In the genomic region with DNA sequence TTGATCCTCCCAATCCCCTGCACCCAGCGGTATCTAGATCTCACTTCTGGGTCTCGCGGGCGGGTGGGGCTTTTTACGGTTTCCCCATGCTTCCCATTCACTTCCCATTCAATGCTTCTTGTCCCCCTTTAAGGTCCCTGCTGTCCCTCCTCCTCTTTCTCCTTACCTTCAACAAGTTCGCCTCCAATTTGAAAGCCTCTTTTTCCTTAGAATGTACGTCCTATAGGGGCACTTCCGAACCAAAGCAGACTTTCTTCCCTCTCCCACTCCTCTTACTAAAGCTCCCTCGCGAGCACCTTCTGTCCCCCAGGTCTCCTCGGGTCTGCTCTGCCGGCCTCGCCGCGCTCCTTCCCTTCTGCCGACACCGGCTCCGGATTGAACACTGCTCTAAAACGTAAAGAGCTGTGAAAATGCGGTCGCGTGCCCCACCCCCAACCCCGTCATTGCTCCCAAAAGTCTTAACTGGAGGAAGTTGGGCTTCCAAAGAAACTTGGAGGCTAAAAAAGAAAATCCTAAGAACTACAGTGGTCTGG, we compare ENCODE assay signal across 9 mouse cellular contexts. TPM values are rescaled to one million over a fixed set of nuclear protein-coding genes. Genes with fewer than 3 reads are reported as not detected.
A peak's percentile ranks its signal among the peaks of the same experiment; 100 is the strongest.
DNase-seq lines count a peak whose midpoint lies in the region; ATAC-seq and TF ChIP-seq lines count a peak whose summit lies in the region.
"Had no signal": no experiment of that assay in that cellular context is flagged by ENCODE, and none has a peak within 500 bp of the region (broad histone marks: within the 10 kb centered on the region; RNA-seq: fewer than 3 reads in every experiment).

A gene (minus strand): TSS at position 384 of the 533 bp plus-strand sequence.

- H3K9ac ChIP-seq in heart, embryonic 16.5 days (ENCODE audit: low read length): no peak within 1 kb of the TSS
- H3K9ac ChIP-seq in hindbrain, embryonic 12.5 days: no peak within 1 kb of the TSS
- no peak within 1 kb of the TSS for H3K9ac ChIP-seq in midbrain, embryonic 12.5 days (replicated peaks)

- TF ChIP-seq CTCF in cerebellum, adult 2 months (IDR thresholded peaks at IDR 0.05; ENCODE audit: borderline replicate concordance, insufficient read depth, low read depth, low read length): no peak

- no peaks in the 10 kb centered on the region for H3K9me3 ChIP-seq in heart, embryonic 16.5 days (replicated peaks; ENCODE audit: control insufficient read depth, low read length)
- no peaks in the 10 kb centered on the region for H3K9me3 ChIP-seq in hindbrain, embryonic 12.5 days (replicated peaks)
- H3K9me3 ChIP-seq in midbrain, embryonic 12.5 days: no peaks in the 10 kb centered on the region

- no peak for TF ChIP-seq POLR2A in cerebellum, adult 2 months (IDR thresholded peaks at IDR 0.05; ENCODE audit: borderline replicate concordance, insufficient read depth, low read length)

- under 1% methylated on average over 23 of the region's 23 CpGs for WGBS in heart, embryonic 16.5 days
- 2% methylated on average over 23 of the region's 23 CpGs for WGBS in hindbrain, embryonic 12.5 days
- WGBS in midbrain, embryonic 12.5 days: under 1% methylated on average over 23 of the region's 23 CpGs
- WGBS in cerebellum, adult 2 months: 2% methylated on average over 23 of the region's 23 CpGs

- no peaks in the 10 kb centered on the region for H3K36me3 ChIP-seq in heart, embryonic 16.5 days (ENCODE audit: control insufficient read depth, insufficient read depth)
- H3K36me3 ChIP-seq in hindbrain, embryonic 12.5 days: no peaks in the 10 kb centered on the region
- H3K36me3 ChIP-seq in midbrain, embryonic 12.5 days: no peaks in the 10 kb centered on the region

- 0 out of 2 replicates have a peak, but pooled peaks cover 5% of the 10 kb centered on the region for H3K4me1 ChIP-seq in heart, embryonic 16.5 days (ENCODE audit: control insufficient read depth, insufficient read depth, low read length)
- H3K4me1 ChIP-seq in hindbrain, embryonic 12.5 days: peaks cover 3% of the 10 kb centered on the region; the same call in 1 of the 2 replicates
- H3K4me1 ChIP-seq in midbrain, embryonic 12.5 days: peaks cover 13% of the 10 kb centered on the region
- no peaks in the 10 kb centered on the region for H3K4me1 ChIP-seq in cerebellum, adult 2 months (ENCODE audit: control insufficient read depth, insufficient read depth, low read length)

- H3K27me3 ChIP-seq in heart, embryonic 16.5 days (ENCODE audit: control insufficient read depth, insufficient read depth, low read length): peaks cover 86% of the 10 kb centered on the region
- H3K27me3 ChIP-seq in hindbrain, embryonic 12.5 days: peaks cover 93% of the 10 kb centered on the region
- H3K27me3 ChIP-seq in midbrain, embryonic 12.5 days: peaks cover 93% of the 10 kb centered on the region
- peaks cover 14% of the 10 kb centered on the region; the same call in 1 of the 2 replicates for H3K27me3 ChIP-seq in cerebellum, adult 2 months (ENCODE audit: control insufficient read depth, insufficient read depth, low read length)
- H3K27me3 ChIP-seq: Patski had no signal

- peak within 1 kb of the TSS; percentile 45 for H3K4me2 ChIP-seq in heart, embryonic 16.5 days (ENCODE audit: low read depth, low read length)
- peak within 1 kb of the TSS; percentile 32 for H3K4me2 ChIP-seq in hindbrain, embryonic 12.5 days (replicated peaks)
- H3K4me2 ChIP-seq in midbrain, embryonic 12.5 days (replicated peaks): peak within 1 kb of the TSS; percentile 29

- no peak for DNase-seq in heart, postnatal 4 days
- DNase-seq in ZHBTc4 (ENCODE audit: low read depth, low spot score): peak; percentile 42
- no peak for DNase-seq in cerebellum, adult 2 months
- DNase-seq in ovary, adult 18-20 months (ENCODE audit: low spot score): no peak
- DNase-seq in urinary bladder, postnatal 4 days (ENCODE audit: low spot score in 2 of 2): no peak

- ATAC-seq in heart, embryonic 16.5 days (replicated peaks; ENCODE audit: extremely low read depth, insufficient read depth, low FRiP score): peak; percentile 43; the same call in 1 of the 2 replicates
- no peak; the same call in 1 of the 2 replicates for ATAC-seq in hindbrain, embryonic 12.5 days (ENCODE audit: low FRiP score)
- ATAC-seq in midbrain, embryonic 12.5 days (ENCODE audit: low FRiP score, low read depth): no peak

- H3K27ac ChIP-seq in heart, embryonic 16.5 days (ENCODE audit: low read length): no peak within 1 kb of the TSS
- H3K27ac ChIP-seq in hindbrain, embryonic 12.5 days: no peak within 1 kb of the TSS
- H3K27ac ChIP-seq in midbrain, embryonic 12.5 days (replicated peaks): peak within 1 kb of the TSS; percentile 35; the same call in 1 of the 2 replicates
- H3K27ac ChIP-seq in cerebellum, adult 2 months (ENCODE audit: insufficient read depth, low read length): no peak within 1 kb of the TSS

- H3K4me3 ChIP-seq in heart, embryonic 16.5 days (ENCODE audit: low read length): peak within 1 kb of the TSS; percentile 34
- H3K4me3 ChIP-seq in hindbrain, embryonic 12.5 days: peak within 1 kb of the TSS; percentile 22
- H3K4me3 ChIP-seq in midbrain, embryonic 12.5 days: peak within 1 kb of the TSS; percentile 27
- no peak within 1 kb of the TSS for H3K4me3 ChIP-seq in cerebellum, adult 2 months (replicated peaks; ENCODE audit: insufficient read depth, low read depth, low read length)

RNA-seq across cellular contexts. Expression of the gene that starts here (rescaled TPM):
- 5.4 and 11.9 TPM in 2 replicates for polyA plus RNA-seq in heart, embryonic 16.5 days (2015; fragmentation: Nextera tagmentation; extraction: Ambion mirVana)
- 1 to 10 TPM; 1.0 to 1.1 TPM for total RNA-seq in heart, postnatal 4 days (2021)
- polyA plus RNA-seq in hindbrain, embryonic 12.5 days (2016; fragmentation: Nextera tagmentation; extraction: Ambion mirVana): 48.4 and 63.4 TPM in 2 replicates
- polyA plus RNA-seq in midbrain, embryonic 12.5 days (2016; fragmentation: Nextera tagmentation; extraction: Ambion mirVana): 77.4 and 84.2 TPM in 2 replicates
- 1.2 and 1.3 TPM in 2 replicates for polyA plus RNA-seq in cerebellum, adult 2 months (2012; rRNA removed)
